Mouse (Mus musculus) embryo, embryonic 10.5 days (tissue): Measurements from ENCODE around the gene Kalrn.

ENCODE experiments used
- DNase-seq: peaks from one replicate; pipeline ENCODE4 v3.0.0-alpha.2; 2015; ENCODE audit warnings: low spot score

Kalrn gene

DNA sequence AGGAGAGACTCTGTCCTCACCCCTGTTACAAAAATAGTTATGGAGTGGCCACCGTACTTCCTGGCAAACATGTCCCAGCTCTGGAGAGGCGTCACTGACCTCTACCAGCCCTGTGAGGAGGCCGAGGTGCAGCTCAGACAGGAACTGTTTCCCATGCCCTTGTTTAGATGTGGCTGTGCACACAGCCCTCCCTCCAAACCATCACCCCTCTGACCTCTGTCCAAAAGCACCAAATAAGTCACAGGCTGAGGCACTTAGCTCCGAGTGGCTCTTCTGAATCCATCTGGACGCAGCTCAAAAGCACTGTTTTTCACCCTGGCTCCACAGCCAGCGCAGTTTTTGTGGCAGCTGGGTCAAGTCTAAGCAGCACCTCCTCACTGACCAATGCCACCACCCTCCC, 220.6 kb downstream of the Kalrn start:
- peak; percentile 72 for DNase-seq

DNA sequence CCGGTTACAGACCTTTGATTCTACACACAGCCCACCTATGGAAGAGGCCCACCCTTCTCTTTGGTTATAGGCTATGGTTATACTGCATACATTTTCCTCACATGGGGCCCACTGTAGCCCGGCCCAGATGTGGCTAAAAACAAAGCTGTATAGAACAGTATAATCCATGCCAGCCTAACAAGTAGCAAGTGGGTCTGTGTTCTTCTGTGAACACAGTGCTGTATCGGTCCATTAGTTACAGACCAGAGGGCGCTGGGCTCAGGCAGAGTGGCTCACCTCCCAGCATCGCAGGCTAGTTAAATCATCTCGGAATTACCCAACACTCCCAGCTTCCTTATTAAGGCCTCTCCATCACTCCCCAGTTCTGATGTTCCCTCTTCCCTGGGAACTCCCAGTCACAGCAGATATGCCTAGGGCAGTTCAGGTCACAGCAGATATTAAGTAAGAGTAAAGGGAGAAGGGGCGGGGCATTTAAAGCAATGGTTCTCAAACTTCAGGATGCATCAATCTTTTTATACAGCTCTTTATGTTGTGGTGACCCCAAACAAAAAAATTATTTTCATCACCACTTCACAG, 221.7 kb downstream of the Kalrn start:
- no peak for DNase-seq

DNA sequence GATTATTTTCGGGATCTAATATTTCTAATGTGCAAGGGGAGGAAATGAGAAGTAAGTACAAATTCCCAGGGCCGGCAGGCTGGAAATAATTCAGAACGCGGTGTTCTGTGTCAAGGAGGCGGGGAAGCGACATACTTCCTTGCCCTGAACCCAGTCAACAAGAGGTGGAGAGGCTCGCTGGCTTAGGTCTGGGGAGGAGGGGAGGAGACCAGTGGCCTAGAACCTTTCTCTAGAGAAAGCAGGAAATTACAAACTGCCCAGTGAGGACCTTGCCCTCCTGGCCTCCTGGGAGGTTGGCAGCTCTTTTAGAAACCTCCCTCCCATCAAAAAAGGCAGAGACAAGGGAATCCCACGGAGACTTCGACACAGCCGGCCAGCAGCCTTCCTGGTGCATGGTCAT, 225.8 kb downstream of the Kalrn start:
- DNase-seq: no peak

DNA sequence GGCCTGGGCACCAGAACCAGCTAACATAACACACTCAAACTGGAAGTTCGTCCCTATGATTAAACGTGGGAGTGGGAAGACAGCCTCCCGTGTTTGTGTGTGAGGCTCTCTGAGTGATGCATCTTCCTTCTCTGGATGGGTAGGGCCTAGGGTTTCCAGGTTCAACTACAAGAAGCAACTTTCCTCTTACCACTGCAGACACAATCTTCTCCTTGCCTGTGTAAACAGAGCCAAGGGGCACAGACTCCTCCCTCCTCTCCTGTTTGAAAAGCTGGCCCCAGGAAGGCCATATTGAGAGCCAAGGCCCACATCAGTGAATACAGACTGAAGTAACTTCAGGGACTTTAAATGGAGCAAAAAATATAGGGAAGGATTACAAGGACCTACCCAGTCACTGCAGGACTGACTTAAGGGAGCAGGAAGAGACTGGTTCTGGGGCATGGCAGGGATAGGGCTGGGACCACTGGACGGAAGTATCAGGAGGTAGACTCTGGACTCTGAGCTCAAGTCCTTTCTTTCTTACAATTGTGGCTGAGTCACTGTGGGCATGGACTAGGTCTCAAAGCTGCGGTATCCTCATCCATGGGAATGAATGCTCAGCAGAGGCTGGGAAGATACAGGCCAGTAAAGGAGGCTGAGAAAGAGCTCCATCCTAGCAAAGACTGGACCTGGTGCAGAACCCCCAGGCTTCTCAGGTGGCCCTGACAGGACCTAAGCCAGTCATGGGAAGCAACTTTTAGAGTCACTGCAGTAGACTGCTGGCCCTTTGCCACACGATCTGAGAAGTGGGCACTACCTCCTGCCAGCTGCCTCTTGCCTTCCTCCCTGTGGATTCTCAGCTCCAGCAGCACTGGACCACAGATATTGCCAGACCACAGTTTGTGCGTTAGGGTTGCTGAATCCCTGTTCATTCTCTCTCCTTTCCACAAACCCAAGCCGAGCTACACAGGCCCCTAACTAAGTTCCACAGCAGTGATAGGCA, 228.1 kb downstream of the Kalrn start:
- DNase-seq: no peak

DNA sequence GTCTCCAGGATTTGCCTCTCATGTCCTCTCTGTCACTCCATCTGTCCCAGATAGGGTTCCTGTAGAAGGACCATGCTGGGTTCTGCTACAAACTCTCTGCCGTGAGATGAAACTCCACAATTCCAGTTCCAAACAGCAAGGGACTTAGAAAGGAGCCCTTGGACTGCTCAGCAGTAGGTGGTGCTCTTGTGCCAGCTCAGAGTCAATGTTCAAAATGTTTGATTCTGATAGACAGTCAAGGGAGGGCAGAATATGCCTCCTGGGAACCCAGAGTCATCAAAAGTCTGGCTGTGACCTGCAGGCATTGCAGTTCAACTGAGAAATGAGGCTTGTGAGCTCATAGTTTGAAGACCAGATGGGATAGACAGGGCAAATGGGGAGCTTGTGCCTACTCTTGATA, 229.4 kb downstream of the Kalrn start:
- peak; percentile 67 for DNase-seq

DNA sequence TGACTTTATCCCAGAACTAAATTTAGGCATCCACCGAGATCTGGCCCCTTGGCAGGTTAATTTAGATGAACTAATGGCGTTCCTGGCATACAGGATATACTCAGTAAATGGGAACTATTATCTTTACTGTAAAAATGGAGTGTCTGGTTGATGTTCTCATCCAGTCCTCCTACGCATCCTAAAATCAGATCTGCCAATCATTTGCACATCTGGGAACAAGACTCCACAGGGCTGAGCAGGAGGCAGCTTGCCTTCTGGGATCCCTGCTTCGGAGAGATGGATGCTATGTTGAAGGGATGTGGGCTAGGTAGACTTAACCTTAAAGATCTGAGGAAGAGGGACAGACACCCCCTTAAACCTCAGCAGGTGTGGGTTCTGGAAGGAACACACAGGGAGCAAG, 230.2 kb downstream of the Kalrn start:
- DNase-seq: no peak

DNA sequence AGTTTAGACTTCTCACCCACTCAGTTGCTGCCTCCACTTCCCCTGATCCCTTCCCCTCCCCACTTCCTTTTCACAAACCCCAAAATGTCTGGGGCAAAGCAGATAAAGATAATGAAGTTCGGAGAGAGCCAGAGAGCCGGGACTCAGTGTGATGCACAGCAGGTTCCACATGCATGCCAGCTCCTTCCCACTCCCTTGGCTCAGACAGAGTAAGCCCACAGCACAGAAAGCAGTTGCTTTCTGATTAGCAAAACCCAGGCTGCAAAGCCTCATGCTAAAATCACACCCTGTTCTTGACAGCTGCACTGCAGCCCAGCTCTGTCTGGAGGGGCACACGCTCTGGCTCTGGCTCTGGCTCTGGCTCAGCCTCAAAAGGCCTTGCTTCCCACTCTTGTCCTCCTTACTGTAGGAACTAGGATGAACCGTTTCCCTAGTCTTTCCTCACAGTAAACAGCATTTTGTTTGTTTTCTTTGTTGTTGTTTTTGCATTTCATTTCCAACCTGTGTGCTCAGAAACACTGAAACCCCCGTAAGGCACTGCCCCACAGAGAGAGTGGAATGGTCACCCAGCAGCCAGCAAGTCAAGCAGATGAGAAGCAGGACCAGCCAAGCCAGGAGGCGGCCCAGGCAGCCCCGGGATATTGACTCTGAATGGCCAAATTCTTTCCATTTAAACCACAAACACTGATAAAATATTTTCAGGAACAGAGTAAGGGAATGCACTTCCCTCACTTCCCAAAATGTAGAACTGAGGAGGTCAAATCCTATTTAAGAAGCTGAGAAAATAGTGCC, 230.8 kb downstream of the Kalrn start:
- no peak for DNase-seq

DNA sequence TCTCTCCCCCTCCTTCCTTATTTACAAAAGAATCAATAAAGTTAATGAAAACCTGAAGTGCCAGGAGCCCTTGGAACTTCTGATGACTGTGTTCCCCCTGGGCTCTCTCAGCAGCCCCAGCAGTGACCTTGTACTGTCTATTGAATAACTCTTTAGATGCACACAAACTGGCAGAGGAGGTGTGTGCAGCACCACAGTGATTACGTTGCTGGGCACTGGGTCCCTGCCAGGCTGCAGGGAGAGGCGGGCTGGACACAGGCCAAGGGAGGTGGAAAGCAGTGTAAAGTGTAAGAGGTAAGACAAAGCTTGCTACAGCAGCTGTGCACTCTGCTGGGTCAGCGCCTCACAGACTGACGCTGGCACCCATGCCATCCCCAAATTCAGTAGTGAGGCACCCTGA, 238.4 kb downstream of the Kalrn start:
- DNase-seq: no peak

DNA sequence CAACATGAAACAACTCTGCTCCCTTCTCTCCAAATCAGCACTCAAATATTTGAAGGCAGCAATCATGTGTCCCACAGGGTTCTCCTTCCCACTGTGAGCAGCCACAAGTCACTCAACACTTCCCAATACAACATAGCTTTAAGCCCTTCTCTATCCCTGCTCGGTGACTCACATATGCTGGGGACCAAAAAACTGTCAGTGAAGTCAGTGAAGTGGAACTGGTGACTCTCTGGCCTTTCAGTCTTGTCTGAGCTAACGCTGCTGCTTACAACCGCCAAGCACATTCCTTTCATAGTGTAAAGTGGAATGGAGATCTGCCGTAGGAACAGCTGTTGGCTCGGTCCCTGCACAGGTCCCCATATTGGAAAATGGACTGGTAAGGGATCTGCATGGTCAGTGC, 241.7 kb downstream of the Kalrn start:
- DNase-seq: peak; percentile 23

DNA sequence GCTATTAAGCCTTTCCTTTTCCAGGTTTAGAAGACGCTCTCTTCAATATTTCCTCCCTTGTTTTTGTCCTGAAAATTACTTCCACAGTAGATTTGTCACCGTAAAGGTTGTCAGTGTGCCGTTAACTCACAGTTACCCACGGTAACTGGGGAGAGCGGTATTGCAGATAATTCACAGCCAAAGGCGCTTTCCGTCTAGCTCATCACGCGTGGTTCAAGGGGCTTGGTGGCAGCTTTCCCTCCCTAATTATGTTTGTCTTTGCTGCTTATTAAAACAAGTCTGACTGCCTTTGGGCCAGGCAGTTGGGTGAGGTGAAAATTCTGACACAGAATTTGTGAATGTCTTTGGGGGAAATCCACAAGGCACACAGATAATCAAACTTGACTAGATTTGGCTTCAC, 243.5 kb downstream of the Kalrn start:
- no peak for DNase-seq

DNA sequence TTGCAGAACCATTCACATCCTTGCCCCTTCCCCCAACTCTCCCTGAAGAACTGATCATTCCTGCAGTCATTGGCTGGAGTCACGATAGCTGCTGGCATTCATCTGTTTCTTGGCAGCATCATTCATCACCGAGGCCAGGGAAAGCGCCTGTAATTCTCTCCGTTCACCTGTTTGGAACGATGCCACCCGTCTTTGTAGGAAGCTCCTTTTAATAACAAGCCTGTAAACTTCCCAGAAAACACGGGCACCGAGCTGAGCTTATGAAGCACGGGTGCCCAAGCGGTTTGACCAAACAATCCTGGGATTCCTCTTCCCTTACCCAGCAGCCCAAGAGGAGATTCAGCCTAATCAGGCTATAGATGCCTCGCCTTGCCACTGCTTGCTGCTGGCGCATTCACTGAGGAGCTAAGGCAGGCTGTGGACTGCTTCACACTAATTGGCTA, 243.9 kb downstream of the Kalrn start:
- DNase-seq: no peak

DNA sequence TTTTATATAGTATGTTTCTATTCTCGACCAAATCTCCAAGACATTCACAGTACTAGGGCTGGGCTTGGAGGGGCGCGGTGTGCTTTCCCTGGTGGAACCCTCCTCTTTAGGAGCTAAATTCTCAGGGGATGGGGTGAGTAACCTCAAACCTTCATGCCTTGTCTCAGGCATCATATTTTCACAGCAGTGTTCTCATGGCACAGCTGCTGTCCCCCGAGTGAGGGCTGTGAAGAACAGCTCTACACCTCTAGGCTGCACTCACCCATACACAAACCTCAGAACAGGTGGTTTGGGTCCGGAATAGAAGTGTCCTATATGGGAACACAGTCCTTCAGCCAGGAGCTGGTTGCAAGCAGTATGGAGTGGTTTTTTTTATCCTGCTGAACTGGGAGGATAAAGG, 245.4 kb downstream of the Kalrn start:
- no peak for DNase-seq

DNA sequence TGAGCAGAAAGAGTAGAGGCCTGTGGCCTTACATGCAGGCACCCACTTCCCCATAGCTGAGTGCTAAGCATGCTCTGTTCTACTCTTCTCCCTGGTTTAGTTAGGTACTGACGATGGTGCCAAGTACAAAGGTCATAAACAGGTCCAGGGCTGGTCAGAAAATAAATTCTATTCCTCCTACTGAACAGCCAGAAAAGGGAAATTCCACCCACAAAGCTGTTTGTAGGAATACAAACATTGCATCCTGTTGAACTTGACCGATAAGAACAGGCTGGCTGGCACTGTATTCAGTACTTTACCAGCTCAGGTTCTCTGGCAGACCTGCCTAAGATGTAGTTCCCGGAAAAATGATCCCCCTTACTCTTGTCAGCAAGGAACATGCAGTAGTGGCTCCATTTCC, 247.5 kb downstream of the Kalrn start:
- no peak for DNase-seq

DNA sequence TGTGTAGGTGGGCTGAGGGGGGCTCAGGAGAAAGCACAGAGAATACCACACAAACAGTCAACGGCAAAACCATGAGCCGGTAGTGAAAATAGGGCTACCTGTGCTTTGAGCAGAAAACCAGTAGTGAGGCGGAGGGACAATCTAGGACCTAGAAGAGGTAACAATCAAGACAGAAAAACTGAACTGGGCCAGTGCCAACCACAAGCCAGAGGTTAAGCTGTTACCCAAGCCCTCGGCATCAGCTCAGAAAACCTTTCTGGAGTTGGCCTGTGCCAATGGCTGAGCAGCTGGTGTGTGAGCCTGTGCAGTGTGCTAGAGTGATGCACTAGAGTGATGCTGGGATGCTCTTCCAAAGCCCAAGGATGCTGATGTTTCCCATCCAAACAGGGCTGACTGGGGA, 248.2 kb downstream of the Kalrn start:
- no peak for DNase-seq

DNA sequence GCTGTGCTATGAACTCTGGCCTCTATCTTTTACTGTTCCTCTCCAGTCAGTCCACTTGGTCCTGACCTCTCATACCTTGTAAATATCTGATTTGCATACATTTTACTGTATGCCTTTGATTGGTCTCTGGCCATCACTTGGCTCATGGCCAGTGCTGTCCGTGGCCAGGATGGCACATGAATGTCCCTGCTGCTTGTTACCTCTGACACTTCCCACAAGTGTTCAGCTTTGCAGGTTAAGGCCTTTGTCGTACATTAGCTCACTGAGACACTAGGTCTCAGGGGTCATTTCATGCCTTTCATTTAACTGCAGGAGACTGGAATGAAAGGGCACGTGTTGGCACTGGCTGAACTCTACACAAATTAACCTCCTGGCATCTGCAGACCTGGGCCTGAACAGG, 248.6 kb downstream of the Kalrn start:
- DNase-seq: no peak

DNA sequence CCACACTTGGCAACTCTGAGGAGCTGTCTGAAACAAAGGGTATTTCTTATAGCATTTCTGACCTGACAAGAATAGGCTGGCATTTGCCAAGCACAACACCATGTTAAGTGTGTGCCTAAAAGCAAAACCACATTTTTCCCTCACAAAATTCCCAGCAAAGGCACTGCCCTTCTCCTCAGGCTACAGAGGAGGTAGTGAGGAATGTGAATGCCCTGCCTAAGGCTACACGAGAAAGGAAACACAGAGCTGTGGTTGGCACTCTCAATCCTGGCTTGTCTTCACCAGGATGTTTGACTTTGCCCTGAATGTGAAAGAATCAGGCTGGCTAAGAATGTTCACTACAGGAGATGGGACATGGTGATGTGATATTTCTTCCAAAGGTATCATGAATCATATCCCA, 249.8 kb downstream of the Kalrn start:
- DNase-seq: no peak

DNA sequence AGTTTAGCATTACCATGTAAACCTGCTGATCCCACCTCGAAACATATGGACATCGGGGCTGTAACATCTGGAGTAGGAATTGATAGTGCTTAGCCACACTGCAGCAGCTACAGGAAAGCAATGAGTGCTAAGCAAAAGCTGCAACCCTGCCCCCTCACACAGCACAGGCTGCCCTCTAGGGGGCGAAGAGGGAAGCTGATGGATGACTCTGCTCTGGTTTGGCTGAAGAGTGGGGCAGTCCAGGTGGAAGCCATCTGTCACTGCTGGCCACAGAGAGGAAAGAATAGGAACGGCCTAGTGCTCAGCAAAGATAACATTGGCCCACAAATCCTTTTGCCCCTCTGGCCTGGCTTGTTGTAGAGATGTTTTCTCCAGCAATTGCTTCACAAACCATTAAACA, 250.8 kb downstream of the Kalrn start:
- DNase-seq: peak; percentile 88

DNA sequence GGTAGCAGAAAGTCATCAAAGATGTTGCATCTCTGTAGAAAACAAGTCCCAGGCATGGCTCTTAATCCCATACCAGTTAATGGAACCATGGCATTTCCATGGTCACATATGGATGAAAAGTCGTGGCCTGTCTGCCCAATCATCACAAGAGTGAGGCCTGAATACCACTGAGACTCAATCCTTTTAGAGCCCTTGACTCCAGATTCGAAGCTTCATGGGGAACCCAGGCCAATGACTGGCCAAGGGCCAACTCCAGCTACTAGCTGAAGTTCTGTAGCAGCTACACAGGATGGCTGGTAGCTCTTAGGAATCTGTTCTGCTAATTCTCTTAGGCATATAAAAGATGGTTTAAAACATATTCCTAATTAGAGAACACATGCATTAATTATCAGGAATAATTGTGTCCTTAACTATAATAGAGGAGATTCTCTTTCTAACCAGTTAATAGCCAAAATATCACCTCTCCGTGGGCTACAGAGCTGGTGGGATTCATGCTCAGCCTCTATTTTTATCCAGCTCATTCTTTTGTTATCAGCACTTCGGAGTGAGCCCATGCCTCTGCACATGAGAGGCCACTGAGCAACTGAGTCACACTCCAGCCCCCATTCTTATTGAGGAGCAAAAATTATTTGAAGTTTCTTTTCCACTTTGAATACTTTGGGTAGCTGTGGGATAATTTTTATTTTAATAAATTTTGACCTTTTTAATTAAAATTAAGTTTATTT, 252.1 kb downstream of the Kalrn start:
- no peak for DNase-seq

DNA sequence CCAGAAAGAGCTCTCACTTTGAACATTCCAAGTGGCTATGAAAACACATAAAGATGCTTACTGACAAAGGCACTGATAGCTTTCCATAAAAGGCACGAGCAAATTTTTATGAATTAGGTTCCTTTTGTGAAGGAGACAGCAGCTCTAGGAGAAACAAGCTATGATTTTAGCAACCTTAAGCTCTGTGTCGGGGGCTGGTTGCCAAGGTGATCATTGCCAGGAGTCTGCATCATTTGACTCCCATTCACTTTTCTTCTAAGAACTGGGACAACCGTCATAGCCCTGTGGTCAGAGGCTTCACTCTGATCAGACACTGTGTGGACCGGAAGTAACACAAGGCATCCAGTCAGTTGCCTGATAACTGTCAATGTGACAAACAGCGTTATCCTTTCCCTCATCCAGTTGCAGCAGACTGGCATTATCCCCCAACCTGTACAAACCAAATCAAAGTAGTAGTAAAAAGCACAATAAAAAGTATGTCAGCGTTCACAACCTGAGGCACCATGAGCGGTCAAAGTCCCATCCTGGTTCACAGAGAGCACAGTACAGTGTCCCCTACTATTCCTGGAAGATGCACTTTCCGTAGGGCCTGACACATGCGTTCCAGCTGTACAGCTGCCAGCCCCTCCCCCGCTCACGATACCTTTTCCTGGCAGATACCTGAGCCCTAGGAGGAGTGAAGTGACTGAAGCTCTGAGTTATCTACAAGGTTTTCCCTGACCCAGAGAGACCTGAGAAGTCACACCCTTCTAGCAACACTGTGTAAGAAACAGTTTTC, 253.1 kb downstream of the Kalrn start:
- no peak for DNase-seq

DNA sequence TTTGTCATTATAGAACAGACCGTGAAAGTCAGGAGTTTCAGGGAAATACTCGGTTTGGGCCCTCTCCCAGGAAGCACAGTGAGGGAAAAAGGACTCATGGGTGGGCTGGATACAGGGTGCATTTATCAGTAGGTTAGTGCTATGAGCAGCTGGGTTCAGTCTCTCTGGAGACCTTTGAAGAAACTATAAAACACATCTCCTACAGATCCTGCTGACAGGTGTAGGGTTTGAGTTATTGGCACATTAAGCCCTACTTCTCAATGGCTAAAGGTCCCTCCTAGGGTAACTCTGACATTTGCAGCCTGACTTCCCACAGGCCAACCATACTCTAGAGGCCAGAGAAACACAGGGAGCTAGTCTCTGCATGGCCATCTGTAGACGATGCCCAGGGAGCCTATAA, 256.2 kb downstream of the Kalrn start:
- no peak for DNase-seq

DNA sequence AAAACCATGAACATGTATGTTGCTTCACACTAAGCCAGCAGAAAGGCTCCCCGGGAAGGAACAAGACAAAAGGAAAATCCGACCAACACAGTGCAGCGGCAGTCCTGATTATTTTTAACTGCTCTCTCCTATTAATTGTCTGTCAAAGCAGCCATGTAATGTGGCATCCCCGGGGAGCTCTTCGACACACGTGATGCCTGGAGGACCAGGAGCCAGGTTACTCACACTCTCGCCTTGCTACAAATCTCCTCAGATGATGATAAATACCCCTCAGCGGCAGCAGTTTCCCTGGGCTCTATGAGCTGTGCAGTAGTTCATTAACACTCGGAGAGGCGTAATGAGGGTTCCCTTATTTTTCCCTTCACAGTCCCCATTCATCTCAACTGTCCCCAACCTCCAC, 257.1 kb downstream of the Kalrn start:
- DNase-seq: peak; percentile 57
